Mouse (Mus musculus): ENCODE measurements at regions not wholly inside any gene's neighbourhood (a gene's known extent, or its start where the extent isn't known, plus 50 kb on each side); places are given as distances from the start of the nearest gene placed in this dataset.

GRCm38 (mm10) chr5:28919296-28920063 is 276.3 kb upstream of the Rnf32 start:
- DNase-seq (ENCODE audit: low spot score in 2 of 2), result no peak

DNA sequence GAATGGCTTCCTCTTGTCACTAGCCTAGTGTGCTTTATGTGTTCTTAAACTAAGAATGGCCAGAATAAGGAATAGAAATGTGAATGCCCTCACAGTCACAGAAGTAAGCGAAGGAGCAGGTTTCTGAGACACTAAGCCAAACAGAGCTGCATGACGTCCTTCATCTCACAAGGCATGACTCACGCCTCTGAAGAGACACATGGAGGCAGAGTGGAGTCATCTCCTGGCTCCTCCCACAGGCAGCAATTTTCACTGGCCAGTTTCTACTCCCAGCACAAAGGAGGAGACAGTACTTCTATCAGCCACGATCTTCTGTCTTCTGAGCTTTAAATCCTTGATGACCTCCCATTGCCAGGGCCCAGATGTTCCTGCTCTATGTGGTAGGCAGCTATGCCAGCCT is 291.3 kb upstream of the Rnf32 start:
- DNase-seq (ENCODE audit: low spot score in 2 of 2), result no peak

GRCm38 (mm10) chr5:28903805-28904320 is 291.9 kb upstream of the Rnf32 start:
- no peak for DNase-seq (ENCODE audit: low spot score in 2 of 2)

DNA sequence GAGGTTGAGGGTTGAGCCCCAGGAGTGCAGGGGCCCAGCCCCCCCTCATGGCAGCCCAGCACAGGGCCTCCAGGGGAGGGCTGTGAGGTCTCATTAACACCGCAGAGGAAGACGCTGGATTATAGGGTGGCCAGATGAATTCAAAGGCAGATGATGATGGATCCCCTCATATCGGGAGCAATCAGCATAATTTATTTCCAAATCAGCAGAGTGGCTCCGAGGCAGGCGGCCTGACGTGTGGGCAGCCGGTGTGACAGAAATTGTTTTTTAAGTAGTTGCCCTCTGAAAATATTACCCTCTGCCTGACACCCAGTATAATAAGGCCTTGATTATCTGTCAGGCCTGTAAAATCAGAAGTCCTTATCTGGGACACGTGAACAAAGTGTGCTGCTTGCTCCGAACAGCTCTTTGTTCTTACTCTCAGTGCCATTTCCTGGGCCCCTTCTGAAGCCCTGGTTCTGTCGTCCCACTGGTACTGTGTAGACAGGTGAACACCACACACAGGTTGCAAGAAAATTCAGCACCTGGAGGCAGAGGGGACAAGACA is 303.0 kb upstream of the Rnf32 start:
- no peak for DNase-seq (ENCODE audit: low spot score in 2 of 2)

DNA sequence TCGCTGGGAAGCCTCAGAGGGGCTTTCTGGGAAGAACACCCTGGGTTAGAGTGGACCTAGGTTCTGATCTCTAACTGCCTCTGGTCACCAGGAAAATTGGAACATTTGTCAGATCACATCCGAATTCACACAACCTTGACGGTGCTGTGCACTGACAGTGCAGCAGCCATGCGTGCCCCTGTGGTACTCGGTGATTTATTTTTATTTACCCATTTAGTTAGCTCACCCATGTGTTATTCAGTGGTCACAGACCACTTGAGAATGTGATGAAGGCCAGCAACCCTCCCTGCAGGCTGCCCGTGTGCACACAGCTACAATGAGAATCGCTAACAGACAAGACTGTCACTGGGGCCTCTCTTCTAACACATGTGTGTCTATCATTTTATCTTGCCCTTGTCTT is 303.8 kb upstream of the Rnf32 start:
- no peak for DNase-seq (ENCODE audit: low spot score in 2 of 2)

DNA sequence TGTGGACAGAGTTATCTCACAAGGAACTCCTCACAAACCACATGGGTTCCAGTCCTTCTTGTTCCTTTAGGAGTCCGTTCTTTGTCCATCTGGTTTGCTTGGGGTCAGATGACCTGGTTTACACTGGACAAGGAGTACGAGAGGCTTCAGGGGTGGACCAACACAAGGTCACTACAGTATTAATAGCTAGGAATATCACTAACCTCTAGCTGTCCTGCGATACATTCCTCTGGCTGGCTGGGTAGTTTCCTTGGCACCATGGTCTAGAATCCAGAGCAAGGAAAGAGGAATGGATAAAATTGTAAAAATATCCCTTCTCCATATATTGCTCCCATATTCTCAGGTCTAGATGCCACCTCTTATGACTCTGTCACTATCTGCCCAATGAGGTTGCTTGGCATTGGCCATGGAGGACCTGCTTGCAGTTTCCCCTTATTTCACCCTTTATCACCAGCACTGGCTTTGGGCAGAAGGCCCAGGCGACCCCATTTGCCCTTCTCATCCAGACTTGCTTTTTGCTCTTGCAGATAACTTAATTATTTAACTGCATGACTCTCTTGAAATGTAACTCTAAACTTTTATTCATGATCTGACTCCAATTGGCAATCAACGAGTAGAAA is 310.9 kb upstream of the Rnf32 start:
- no peak for DNase-seq (ENCODE audit: low spot score in 2 of 2)

- DNase-seq (ENCODE audit: low spot score in 2 of 2), result no peak
Observed at GRCm38 (mm10) chr5:28876199-28876598, 319.6 kb upstream of the Rnf32 start.

GRCm38 (mm10) chr5:28873600-28874265 is 322.1 kb upstream of the Rnf32 start:
- DNase-seq (ENCODE audit: low spot score in 2 of 2), result no peak

DNA sequence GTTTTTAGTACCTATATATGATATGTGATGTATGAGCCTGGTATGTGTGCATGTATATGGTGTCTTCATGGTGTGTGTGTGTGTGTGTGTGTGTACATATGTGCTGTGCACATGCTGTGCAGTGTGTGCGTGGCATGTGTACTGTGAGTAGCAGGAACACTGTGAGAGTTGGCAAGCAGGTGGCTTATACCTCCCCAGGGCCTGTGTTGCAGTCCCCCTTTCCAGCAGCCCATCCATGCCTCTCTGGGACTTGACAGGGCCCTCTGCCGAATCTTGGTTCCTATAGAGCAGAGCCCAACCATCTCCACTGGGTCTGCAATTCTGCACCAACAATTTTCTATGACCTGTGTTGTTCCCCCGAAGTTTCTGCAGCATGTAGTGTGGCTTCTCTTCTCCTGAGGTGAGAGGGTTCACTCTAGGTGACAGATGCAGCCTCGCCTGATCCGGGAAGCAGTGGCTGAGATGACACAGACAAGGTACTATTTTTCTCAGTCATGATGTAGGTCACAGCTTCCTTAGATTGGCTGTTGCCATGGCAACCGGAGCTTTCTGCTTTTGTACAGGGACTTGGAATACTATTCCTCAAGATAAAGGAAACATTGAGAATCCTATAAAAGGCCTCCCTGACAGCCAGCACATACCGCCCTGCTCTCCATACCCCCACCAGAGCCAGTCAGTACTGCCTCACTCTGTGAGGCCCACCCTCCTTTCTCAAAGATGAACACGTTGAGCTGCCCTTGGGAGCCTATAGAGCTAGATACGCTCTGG is 336.0 kb upstream of the Rnf32 start:
- DNase-seq (ENCODE audit: low spot score in 2 of 2), result no peak

DNA sequence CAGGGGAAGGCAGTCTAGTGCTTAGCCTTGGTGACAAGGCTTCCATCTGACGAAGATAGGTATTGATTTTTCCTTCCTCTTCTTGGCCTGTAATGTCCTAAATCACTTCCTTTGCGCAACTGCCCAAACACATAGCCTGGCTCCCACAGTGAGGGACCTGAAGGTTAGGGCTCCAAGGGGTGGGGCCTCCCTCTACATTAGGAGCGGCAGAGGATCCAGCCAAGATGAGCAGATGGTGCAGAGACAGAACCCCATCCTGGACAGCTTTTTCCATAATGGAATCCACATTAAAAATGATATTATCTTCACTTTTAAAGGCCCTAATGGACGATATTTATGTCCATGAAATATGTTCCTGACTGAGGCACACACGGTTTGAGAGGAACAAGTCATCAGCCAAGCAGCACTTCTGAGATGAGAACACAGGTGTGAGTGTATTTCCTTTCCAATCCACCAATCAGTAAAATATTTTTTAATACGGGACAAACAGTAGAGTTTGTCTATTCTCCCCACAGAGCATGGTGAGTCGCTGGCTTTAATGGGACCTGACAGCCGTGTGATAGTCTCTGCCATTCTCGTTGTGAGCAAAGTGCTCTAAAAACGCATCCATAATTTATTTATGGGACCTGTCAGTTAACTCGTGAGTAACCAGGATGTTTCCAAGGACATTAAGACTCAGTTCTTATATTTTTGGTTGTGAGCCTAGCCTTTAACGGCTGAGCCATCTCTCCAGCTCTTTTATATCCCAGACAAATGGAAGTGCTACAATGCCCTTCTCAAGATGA is 357.5 kb upstream of the Rnf32 start:
- no peak for DNase-seq (ENCODE audit: low spot score in 2 of 2)

- no peak for DNase-seq (ENCODE audit: low spot score in 2 of 2)
Observed at GRCm38 (mm10) chr5:28819091-28819490, 352.0 kb upstream of the Shh start.

DNA sequence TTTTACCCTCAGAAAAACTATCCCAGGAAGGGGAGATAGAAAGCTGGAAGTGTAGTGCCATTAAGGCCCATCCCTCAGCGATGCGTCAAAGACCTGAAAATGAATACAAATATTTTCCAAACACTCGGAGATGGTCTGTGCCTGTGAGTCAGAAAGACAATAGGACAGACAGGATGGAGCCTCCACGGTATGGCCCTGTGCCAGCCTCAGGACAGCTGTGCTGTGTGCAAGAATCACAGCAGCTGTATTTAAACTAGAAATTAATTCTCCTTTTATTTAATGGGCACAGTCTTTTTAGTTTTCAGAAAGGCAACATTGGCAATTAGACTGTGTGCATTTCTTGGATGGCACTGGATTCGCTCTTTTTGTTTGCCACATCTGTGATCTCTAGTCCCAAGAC is 340.9 kb upstream of the Shh start:
- DNase-seq (ENCODE audit: low spot score in 2 of 2), result no peak

GRCm38 (mm10) chr5:28799464-28799863 is 332.4 kb upstream of the Shh start:
- DNase-seq (ENCODE audit: low spot score in 2 of 2), result no peak

DNA sequence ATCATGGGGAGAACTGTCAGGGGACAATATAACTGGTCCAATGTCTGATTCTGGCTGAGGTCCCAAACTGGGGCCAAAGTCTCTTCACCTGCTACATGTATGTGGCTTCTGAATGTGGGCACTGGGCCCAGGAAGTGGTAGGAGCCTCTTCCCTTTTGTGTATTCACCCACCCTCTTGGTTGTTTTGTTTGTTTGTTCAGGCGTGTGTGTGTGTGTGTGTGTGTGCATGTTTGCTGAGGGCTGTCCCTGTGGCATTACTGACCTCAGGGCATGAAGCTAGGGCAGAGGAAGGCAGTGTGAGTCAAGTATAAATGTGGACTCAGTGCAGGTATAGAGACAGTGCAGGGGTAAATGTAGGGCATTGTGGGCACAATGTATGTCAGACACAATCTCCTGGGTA is 331.3 kb upstream of the Shh start:
- no peak for DNase-seq (ENCODE audit: low spot score in 2 of 2)

GRCm38 (mm10) chr5:28795130-28795758 is 328.2 kb upstream of the Shh start:
- DNase-seq (ENCODE audit: low spot score in 2 of 2), result no peak

DNA sequence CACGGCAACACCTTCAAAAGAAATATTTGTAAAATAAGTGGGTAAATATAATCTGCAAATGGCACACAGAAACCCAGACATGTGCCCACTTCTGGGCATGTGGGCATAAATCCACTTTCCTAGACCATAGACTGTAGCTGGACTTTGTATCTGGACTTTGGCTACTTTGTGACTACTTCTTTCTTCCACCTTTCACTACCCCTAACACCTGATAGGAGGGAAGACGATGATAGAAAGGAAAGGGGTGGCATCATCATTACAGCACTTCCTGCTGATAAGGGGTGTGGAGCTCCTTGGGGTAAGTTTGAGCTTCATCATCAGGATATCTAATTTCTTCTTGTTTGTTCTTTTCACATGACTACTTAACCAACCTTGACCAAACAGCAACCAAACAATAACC is 326.7 kb upstream of the Shh start:
- DNase-seq (ENCODE audit: low spot score in 2 of 2), result no peak

- DNase-seq (ENCODE audit: low spot score in 2 of 2), result no peak
Observed at GRCm38 (mm10) chr5:28785347-28786060, 318.4 kb upstream of the Shh start.

- no peak for DNase-seq (ENCODE audit: low spot score in 2 of 2)
Observed at GRCm38 (mm10) chr5:28784339-28784966, 317.4 kb upstream of the Shh start.

GRCm38 (mm10) chr5:28775648-28776359 is 308.7 kb upstream of the Shh start:
- DNase-seq (ENCODE audit: low spot score in 2 of 2), result no peak
